ENCODE assay signal across 9 mouse cellular contexts in the genomic region with DNA sequence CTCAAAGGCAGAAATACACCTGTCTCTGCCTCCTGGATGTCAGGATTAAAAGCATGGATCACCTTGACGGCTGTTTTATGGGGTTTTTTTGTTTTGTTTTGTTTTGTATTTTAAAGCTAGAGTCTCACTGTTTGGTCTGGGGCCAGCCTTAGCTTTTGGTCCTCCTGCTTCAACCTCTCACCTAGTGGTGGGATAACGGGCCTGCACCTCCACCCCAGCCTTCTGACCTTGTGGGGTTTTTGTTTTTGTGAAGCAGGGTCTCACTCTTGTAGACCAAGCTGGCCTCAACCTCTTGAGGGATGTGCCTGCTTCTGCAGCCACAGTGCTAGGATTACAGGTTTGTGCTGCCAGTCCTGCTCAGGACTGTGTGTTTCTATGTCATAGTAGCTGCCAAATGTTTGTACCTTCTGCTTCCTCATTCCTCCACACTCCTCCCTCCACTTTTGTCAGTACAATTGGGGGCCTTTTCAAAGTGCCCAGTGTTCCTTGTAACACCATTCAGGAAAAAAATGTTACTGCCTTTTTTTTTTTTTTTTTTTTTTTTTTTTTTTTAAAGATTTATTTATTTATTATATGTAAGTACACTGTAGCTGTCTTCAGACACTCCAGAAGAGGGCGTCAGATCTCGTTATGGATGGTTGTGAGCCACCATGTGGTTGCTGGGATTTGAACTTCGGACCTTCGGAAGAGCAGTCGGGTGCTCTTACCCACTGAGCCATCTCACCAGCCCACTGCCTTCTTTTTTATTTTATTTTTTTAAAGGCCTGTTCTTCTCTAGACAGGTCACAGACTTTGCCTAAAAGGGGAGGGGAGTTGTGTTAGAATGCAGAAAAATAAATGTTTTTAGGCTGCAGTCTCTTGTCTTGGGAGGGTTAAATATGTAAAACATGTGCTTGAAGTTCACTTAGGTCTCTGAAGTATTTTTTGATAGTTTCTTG. TPM values are rescaled to one million over a fixed set of nuclear protein-coding genes. Genes with fewer than 3 reads are reported as not detected.
A peak's percentile ranks its signal among the peaks of the same experiment; 100 is the strongest.
DNase-seq lines count a peak whose midpoint lies in the region; ATAC-seq lines count a peak whose summit lies in the region.
"Had no signal": no experiment of that assay in that cellular context is flagged by ENCODE, and none has a peak within 500 bp of the region (broad histone marks: within the 10 kb centered on the region; RNA-seq: fewer than 3 reads in every experiment).

No protein-coding gene starts in this region.

- peaks cover 57% of the 10 kb centered on the region for H3K4me1 ChIP-seq in liver, embryonic 11.5 days (replicated peaks; ENCODE audit: control insufficient read depth, insufficient read depth, low read length)
- peaks cover 24% of the 10 kb centered on the region for H3K4me1 ChIP-seq in forebrain, embryonic 12.5 days

- WGBS in liver, embryonic 11.5 days: 72% methylated on average over 5 of the region's 7 CpGs
- 66% methylated on average over 7 of the region's 7 CpGs for WGBS in forebrain, embryonic 12.5 days

- no peaks in the 10 kb centered on the region for H3K36me3 ChIP-seq in liver, embryonic 11.5 days (ENCODE audit: control insufficient read depth, insufficient read depth, low read length)
- H3K36me3 ChIP-seq in forebrain, embryonic 12.5 days (replicated peaks): no peaks in the 10 kb centered on the region

- H3K4me2 ChIP-seq in liver, embryonic 11.5 days: peak overlapping the region; percentile 82
- H3K4me2 ChIP-seq in forebrain, embryonic 12.5 days: no peak overlapping the region

- peak overlapping the region; percentile 53 for H3K27ac ChIP-seq in liver, embryonic 11.5 days (ENCODE audit: low read depth, low read length)
- no peak overlapping the region for H3K27ac ChIP-seq in forebrain, embryonic 12.5 days

- H3K4me3 ChIP-seq in liver, embryonic 11.5 days (ENCODE audit: low read depth, low read length): peak overlapping the region; percentile 91
- H3K4me3 ChIP-seq in forebrain, embryonic 12.5 days (replicated peaks): no peak overlapping the region

- H3K9ac ChIP-seq in liver, embryonic 11.5 days (ENCODE audit: low read depth, low read length): peak overlapping the region; percentile 99
- no peak overlapping the region; the same call in 1 of the 2 replicates for H3K9ac ChIP-seq in forebrain, embryonic 12.5 days

- no peaks in the 10 kb centered on the region for H3K27me3 ChIP-seq in liver, embryonic 11.5 days (replicated peaks; ENCODE audit: control insufficient read depth, insufficient read depth, low read length)
- H3K27me3 ChIP-seq in forebrain, embryonic 12.5 days: no peaks in the 10 kb centered on the region
- H3K27me3 ChIP-seq: Patski had no signal

- no peaks in the 10 kb centered on the region for H3K9me3 ChIP-seq in liver, embryonic 11.5 days (ENCODE audit: control insufficient read depth, low read length)
- no peaks in the 10 kb centered on the region for H3K9me3 ChIP-seq in forebrain, embryonic 12.5 days

- no peak for ATAC-seq in liver, embryonic 11.5 days (replicated peaks; ENCODE audit: low FRiP score)
- no peak for ATAC-seq in forebrain, embryonic 12.5 days (ENCODE audit: low FRiP score)
- ATAC-seq: Patski had no signal

- DNase-seq in embryo, embryonic 9.5 days (ENCODE audit: extremely low spot score): peak; percentile 18
- no peak for DNase-seq in embryo, embryonic 11 days
- DNase-seq in lung, postnatal 10 days: peak; percentile 27
- no peak for DNase-seq in lung, postnatal 14 days
- no peak for DNase-seq in liver, embryonic 11.5 days (ENCODE audit: low spot score)
- DNase-seq in thymus, postnatal 25 days: peak; percentile 54
- DNase-seq in gastrocnemius, postnatal 10 days: no peak

RNA-seq across cellular contexts. Expression of a gene that starts 3.1 kb away (rescaled TPM):
- polyA plus RNA-seq in liver, embryonic 11.5 days (2014; fragmentation: Nextera tagmentation; extraction: Ambion mirVana): 9.4 and 11.1 TPM in 2 replicates
- 8.2 and 8.5 TPM in 2 replicates for polyA plus RNA-seq in forebrain, embryonic 12.5 days (2016; fragmentation: Nextera tagmentation; extraction: Ambion mirVana)
- total RNA-seq in gastrocnemius, postnatal 10 days (2021): 1 to 10 TPM; 5.1 to 7.0 TPM

RNA-seq across cellular contexts. Expression of a gene that starts 3.7 kb away (rescaled TPM):
- 14.3 and 16.6 TPM in 2 replicates for polyA plus RNA-seq in liver, embryonic 11.5 days (2014; fragmentation: Nextera tagmentation; extraction: Ambion mirVana)
- 20.0 and 22.5 TPM in 2 replicates for polyA plus RNA-seq in forebrain, embryonic 12.5 days (2016; fragmentation: Nextera tagmentation; extraction: Ambion mirVana)
- total RNA-seq in gastrocnemius, postnatal 10 days (2021): 10 to 100 TPM; 10.6 to 11.0 TPM

RNA-seq across cellular contexts. Expression of a gene that starts 30.8 kb away (rescaled TPM):
- polyA plus RNA-seq in liver, embryonic 11.5 days (2014; fragmentation: Nextera tagmentation; extraction: Ambion mirVana): 4.2 and 5.4 TPM in 2 replicates
- polyA plus RNA-seq in forebrain, embryonic 12.5 days (2016; fragmentation: Nextera tagmentation; extraction: Ambion mirVana): 4.6 and 4.8 TPM in 2 replicates
- 1 to 10 TPM; 7.4 to 8.7 TPM for total RNA-seq in gastrocnemius, postnatal 10 days (2021)

RNA-seq across cellular contexts. Expression of a gene that starts 44.2 kb away (rescaled TPM):
- 0.51 TPM in 2 replicates for polyA plus RNA-seq in liver, embryonic 11.5 days (2014; fragmentation: Nextera tagmentation; extraction: Ambion mirVana)
- 0.13 and 0.93 TPM in 2 replicates for polyA plus RNA-seq in forebrain, embryonic 12.5 days (2016; fragmentation: Nextera tagmentation; extraction: Ambion mirVana)
- total RNA-seq in gastrocnemius, postnatal 10 days (2021): under 1 TPM; 0.34 to 0.38 TPM
- polyA plus RNA-seq: Patski had no signal

RNA-seq across cellular contexts. Expression of a gene that starts 48.5 kb away (rescaled TPM):
- 2.4 and 2.8 TPM in 2 replicates for polyA plus RNA-seq in liver, embryonic 11.5 days (2014; fragmentation: Nextera tagmentation; extraction: Ambion mirVana)
- polyA plus RNA-seq in forebrain, embryonic 12.5 days (2016; fragmentation: Nextera tagmentation; extraction: Ambion mirVana): 5.9 and 6.5 TPM in 2 replicates
- 1 to 10 TPM; 1.8 to 2.1 TPM for total RNA-seq in gastrocnemius, postnatal 10 days (2021)

Comparison
In these comparisons a context has a peak if more than half of its experiments do, and no peak if none do; other contexts are left out.
1. DNase-seq: peak in embryo, embryonic 9.5 days (single experiment), lung, postnatal 10 days (single experiment) and thymus, postnatal 25 days (single experiment); none in embryo, embryonic 11 days (single experiment), lung, postnatal 14 days (single experiment), liver, embryonic 11.5 days (single experiment) and gastrocnemius, postnatal 10 days (single experiment).